Mouse (Mus musculus) cerebellum, adult 11-12 months (tissue): Measurements from ENCODE around the gene Nbea.

Experiments
- DNase-seq: peaks from one replicate; pipeline ENCODE4 v3.0.0; 2022

Nbea gene

DNA sequence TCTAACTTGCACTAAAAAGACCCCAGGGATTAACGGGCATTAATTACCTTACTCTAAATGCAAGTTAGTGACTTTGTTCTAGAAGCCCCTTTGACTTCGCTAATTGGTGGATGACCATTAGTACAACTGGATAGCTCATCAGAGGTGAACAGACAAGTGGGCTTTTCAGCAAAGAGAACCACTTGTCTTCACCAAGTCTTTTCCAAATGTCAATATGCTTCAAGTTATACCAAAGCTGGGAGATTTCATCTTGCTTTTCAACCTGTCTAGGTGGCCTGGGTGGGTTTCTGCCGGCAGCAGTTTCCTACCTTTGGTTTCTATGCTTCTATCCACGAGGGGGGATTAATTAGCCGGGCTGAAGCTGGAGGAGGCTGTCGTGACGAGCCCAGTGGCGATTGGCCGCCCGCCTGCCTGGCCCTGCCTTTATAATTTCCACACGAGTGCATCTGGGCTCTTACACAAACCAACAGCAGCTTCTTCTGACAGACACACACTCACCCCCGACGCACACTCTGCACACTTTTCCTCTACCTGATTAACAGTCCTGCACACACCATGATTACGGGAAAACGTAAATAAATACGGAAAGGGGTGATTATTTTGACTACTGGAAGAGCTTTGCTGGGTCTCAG is 401.3 kb downstream of the Nbea start, which contains the start of gene Mab21l1:
TSS of gene Mab21l1 (plus strand) at position 455 of the 632 bp plus-strand sequence.
- DNase-seq, result peak; percentile 95

GRCm38 (mm10) chr3:55781429-55782055 is 402.0 kb downstream of the Nbea start:
- DNase-seq, result peak; percentile 48

DNA sequence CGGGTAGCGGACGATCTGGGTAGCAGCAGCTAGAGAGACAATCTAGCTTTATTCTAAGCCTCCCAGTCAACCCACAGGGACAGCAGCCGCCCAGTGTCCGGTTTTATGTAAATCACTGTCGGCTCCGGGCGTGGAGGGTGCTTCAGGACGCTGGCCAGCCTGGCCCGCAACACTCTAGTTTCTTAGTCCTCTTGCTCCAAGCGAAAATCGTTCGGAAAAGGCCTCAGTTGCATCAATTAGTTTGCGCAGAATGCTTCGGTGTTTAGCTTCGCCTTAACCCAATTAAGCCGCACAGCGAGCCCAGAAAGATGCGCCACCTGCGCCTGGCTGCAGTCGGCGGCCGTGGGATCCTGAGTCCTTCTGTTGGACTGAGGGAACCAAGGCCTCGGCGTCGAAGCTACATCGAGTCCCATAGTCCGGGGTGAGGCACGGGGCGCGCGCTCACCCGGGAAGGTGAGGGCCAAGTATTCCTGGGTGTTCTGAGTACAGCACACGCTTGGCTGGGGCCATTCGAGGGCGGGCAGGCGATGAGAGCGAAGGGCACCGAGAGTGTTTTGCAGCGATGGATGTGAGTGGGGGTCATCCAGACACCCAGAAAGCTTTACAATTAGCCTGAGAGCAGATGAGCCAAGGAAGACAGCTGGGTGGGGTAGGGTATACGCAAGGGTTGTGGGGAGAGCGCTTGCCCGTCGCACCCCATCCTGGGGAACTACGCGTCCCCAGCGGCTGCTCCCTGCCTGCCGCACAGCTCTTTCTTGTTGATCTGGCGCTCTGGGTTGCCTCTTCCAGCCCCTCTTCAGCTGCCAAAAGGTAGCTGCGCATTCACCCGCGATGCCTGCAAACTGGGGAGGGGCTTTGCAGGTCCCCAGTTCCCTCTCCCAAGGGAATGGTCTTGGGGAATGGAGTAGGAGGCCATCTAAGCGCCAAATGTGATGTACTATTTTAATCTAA is 403.1 kb downstream of the Nbea start:
- DNase-seq, result peak; percentile 72

GRCm38 (mm10) chr3:55778764-55779730 is 404.5 kb downstream of the Nbea start:
- DNase-seq, result peak; percentile 58

GRCm38 (mm10) chr3:55777501-55777900 is 406.0 kb downstream of the Nbea start:
- DNase-seq, result no peak

DNA sequence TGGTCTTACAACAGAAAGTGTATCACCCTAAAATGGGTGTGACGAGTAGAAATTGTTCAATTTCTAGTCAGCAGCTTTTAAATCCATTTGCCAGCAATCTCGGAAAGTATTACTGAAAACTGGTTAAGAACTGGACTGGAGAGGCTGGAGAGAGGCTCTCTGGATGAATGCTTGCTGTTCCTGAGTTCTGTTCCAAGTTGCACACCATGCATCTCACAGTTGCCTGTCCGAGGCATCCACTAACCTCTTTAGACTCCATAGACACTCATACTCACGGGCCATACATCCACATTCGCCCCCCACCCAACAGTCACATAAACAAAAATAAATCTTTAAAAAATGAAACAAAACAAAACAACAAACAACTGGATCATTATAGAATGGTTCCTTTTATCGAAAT is 407.7 kb downstream of the Nbea start:
- DNase-seq, result no peak

DNA sequence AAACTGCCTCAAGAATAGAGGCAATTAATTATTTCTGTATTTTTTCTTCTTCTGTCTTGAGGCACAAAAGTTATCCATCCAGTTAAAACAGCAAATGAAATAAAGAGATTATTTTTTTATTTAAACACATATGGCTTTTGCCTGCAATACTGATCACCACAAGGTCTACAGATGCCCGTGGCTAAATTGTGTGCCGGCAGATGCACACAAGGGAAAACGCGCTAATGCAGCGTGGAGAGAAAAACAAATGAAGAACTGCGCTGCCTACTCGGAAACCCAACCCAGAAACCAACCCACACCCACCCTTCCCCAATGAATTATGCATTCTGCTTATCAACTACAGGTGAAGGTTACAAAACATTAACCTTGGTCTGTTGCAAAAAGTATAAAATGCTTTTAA is 408.3 kb downstream of the Nbea start:
- no peak for DNase-seq

- DNase-seq, result peak; percentile 74
Observed at GRCm38 (mm10) chr3:55774203-55774602, 409.3 kb downstream of the Nbea start.

GRCm38 (mm10) chr3:55769308-55769707 is 414.2 kb downstream of the Nbea start:
- DNase-seq, result no peak

GRCm38 (mm10) chr3:55768654-55769053 is 414.8 kb downstream of the Nbea start:
- no peak for DNase-seq

GRCm38 (mm10) chr3:55763591-55763990 is 419.9 kb downstream of the Nbea start:
- DNase-seq, result no peak

DNA sequence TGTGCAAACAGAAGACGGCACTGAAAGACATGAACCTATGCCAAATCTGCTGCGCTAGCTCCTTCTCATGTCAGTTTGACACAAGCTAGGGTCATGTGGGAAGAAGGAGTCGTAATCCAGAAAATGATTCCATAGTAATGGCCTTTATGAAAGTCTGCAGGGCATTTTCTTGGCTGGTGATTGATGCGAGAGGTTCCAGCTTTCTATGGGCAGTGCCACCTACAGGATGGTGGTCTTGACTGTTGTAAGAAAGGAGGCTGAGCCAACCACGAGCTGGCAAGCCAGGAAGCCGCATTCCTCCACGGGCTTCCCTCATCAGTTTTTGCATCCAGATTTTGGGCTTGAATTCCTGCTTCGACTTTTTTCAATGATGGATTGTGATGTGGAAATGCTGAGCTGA is 425.2 kb downstream of the Nbea start:
- peak; percentile 46 for DNase-seq

DNA sequence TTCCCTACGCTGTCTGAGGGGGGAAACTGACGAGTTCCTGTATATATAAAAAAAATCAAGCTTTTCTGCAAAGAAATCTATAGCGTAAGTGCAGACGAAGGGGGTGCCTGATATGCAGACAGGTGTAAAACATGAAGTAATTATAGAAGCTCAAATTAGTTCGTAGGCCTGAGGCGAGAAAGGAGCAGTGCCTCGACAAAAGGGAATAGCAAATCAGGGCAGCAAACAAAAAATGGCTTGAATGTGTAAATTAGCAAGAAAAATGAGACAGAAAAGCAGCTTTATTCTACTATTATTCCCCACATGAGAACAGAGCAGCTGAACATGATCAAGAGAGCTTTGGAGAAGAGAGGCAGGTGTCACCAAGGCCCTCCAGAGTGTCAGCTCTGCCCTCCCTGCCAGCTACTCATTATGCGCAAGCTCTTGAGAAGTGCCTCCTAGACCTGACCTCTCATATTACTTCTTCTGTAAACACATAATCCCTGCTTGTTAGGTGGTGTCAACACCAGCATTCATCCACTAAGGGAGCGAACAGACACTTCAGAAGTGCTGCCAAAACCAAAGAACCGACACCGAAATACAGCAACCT is 426.8 kb downstream of the Nbea start:
- DNase-seq, result no peak

GRCm38 (mm10) chr3:55755805-55756601 is 427.5 kb downstream of the Nbea start:
- no peak for DNase-seq

DNA sequence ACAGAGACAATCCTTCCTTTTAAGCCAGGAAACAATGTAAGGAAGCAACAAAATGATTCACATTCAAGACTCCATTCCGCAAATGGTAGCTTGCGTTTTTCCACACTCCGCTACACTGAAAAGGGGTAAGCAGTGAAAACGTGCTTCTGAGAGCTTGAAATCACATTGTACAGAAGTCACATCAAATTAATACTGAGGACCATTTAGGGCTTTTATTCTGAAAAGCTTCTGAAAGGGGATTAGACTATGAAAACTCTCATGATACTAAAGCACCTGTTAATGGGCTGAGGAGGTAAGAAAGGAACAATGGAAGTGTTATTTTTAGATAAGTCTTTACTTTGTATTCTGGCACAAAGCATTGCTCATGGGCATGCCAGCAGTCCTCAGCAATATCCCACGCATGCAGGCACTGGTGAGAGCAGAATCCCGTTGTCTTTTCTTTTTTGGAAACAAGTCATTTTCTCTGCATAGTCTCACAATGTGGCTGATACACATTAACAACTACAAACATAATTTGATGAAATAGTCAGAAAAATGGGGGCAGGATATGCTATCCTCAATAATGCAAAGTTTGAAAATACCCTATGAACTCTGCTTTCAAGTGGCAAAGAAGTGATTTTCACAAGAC is 428.4 kb downstream of the Nbea start:
- no peak for DNase-seq

- no peak for DNase-seq
Observed at GRCm38 (mm10) chr3:55753872-55754271, 429.6 kb downstream of the Nbea start.

GRCm38 (mm10) chr3:55752558-55752957 is 430.9 kb downstream of the Nbea start:
- no peak for DNase-seq

- no peak for DNase-seq
Observed at GRCm38 (mm10) chr3:55751363-55751762, 432.1 kb downstream of the Nbea start.

- DNase-seq, result no peak
Observed at GRCm38 (mm10) chr3:55750445-55751065, 432.9 kb downstream of the Nbea start.

DNA sequence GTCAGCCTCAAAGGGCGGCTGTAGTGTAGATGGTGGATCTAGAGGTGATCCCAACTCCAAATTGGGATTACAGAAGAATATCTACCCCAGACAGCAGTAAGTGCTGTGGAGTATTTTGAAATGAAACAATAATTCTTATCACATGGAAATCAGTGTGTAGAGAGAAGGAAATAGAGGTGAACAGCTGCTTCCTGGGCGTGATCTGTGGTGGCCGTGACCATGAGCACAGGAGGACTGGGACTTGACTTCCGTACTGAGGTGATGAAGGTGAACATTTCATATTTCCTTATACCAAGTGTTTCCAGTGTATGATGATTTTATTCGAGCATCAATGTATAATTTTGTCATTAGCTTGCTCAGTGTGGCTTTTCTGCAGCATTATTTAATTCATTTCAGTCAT is 439.6 kb downstream of the Nbea start:
- no peak for DNase-seq
